Mouse (Mus musculus) G1E (cell line): ENCODE measurements around the gene Zhx3. TPM values are rescaled to one million over a fixed set of nuclear protein-coding genes. Genes with fewer than 3 reads are reported as not detected.

Experiments
- ATAC-seq: 2 replicates; pipeline ENCODE4 v1.8.0; 2016; ENCODE audit warnings: mild to moderate bottlenecking; ENCODE audit not compliant: insufficient number of reproducible peaks, poor library complexity, low FRiP score, severe bottlenecking; ENCODE audit errors: extremely low read depth
- DNase-seq: peaks from one replicate; pipeline ENCODE4 v3.0.0; 2012; ENCODE audit warnings: low spot score
- H3K27me3 ChIP-seq: 2 replicates; pipeline ENCODE4 v1.6.1; 2012; ENCODE audit warnings: mild to moderate bottlenecking, low read length, inconsistent platforms; ENCODE audit not compliant: insufficient read depth
- H3K36me3 ChIP-seq: replicated peaks from 2 replicates; pipeline ENCODE3; 2012; ENCODE audit warnings: mild to moderate bottlenecking, inconsistent platforms
- H3K4me1 ChIP-seq: 2 replicates; pipeline ENCODE4 v1.6.1; 2012; ENCODE audit warnings: low read depth, low read length, inconsistent platforms, mixed read lengths; ENCODE audit not compliant: insufficient read depth
- H3K4me3 ChIP-seq: 2 replicates; pipeline ENCODE4 v1.5.1; 2012; ENCODE audit warnings: low read depth, mild to moderate bottlenecking, inconsistent platforms, low read length, moderate library complexity, mixed read lengths
- H3K9me3 ChIP-seq: replicated peaks from 2 replicates; pipeline ENCODE4 v1.6.1; 2012; ENCODE audit warnings: inconsistent platforms
- CTCF ChIP-seq: IDR thresholded peaks from 2 replicates; pipeline ENCODE4 v1.5.1; 2012; ENCODE audit warnings: low read depth, low read length, inconsistent platforms, mixed read lengths
- GATA1 ChIP-seq: IDR thresholded peaks from 2 replicates; pipeline ENCODE4 v1.6.1; 2012; ENCODE audit warnings: borderline replicate concordance, low read length, inconsistent platforms, mixed read lengths
- GATA2 ChIP-seq: IDR thresholded peaks from 2 replicates; pipeline ENCODE4 v1.6.1; 2012; ENCODE audit warnings: low read depth, low read length, inconsistent platforms, borderline replicate concordance
- POLR2AphosphoS5 ChIP-seq: IDR thresholded peaks from 2 replicates; pipeline ENCODE4 v1.6.1; 2012; ENCODE audit warnings: low read depth, low read length, inconsistent platforms; ENCODE audit not compliant: insufficient replicate concordance
- TAL1 ChIP-seq: conservative IDR thresholded peaks from 2 replicates; pipeline ENCODE4 v1.6.1; 2012; ENCODE audit warnings: low read depth, low read length, inconsistent platforms, mixed read lengths
- polyA plus RNA-seq: library from polyadenylated mRNA; stranded (reverse); fragments of >175 nt; gene quantifications from 2 replicates; pipeline ENCODE4 v1.2.3, GENCODE M21; 2012
- total RNA-seq, 2 experiments: library from RNA; stranded (forward) in 1 of 2; stranded (reverse) in 1 of 2; fragments of 200-1000 nt in 1 of 2; fragments of >200 nt in 1 of 2; fragmentation: Nextera tagmentation in 1 of 2; gene quantifications; 2 replicates each; pipeline ENCODE4 v1.2.3; 2014 to 2017

Zhx3 gene
- total and polyA plus RNA-seq, 3 experiments = 1.7 to 8.4 (median 8.2) TPM

GRCm38 (mm10) chr2:160732420-160732995 lies 140.3 kb downstream of the Zhx3 start:
- Histone ChIP-seq H3K4me3 (peak overlapping the region; percentile 97; the same call in 1 of the 2 replicates), H3K9me3 (no peaks in the 10 kb centered on the region), H3K27me3 (peaks cover 14% of the 10 kb centered on the region), H3K36me3 (peaks cover 22% of the 10 kb centered on the region), H3K4me1 (peaks cover 23% of the 10 kb centered on the region)
- no peak for DNase-seq
- no peak for ATAC-seq
- no peak for TF ChIP-seq GATA2
- no peak for TF ChIP-seq GATA1

DNA sequence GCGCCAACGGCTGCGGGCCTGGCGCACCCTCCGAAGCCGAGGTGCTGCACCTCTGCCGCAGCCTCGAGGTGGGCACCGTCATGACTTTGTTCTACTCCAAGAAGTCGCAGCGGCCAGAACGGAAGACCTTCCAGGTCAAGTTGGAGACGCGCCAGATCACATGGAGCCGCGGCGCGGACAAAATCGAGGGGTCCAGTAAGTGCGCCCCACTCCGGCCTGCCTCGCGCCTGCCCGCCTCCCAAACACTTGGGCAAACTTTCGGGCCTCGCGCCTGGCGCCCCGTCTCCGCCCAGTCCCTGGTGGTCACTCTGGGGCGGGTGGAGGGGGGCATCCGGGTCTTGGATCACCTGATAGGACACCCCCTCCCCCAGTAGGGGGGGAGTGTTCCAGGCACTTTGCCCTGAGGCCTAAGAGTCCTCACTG lies 140.9 kb downstream of the Zhx3 start:
- Histone ChIP-seq H3K4me3 (peak overlapping the region; percentile 97), H3K4me1 (peaks cover 23% of the 10 kb centered on the region), H3K36me3 (peaks cover 22% of the 10 kb centered on the region), H3K27me3 (peaks cover 14% of the 10 kb centered on the region), H3K9me3 (no peaks in the 10 kb centered on the region)
- ATAC-seq (no peak), DNase-seq (no peak)
- no peak for TF ChIP-seq TAL1
- no peak for TF ChIP-seq GATA1
- TF ChIP-seq CTCF = no peak
- TF ChIP-seq GATA2 = no peak
- no peak for TF ChIP-seq POLR2AphosphoS5

DNA sequence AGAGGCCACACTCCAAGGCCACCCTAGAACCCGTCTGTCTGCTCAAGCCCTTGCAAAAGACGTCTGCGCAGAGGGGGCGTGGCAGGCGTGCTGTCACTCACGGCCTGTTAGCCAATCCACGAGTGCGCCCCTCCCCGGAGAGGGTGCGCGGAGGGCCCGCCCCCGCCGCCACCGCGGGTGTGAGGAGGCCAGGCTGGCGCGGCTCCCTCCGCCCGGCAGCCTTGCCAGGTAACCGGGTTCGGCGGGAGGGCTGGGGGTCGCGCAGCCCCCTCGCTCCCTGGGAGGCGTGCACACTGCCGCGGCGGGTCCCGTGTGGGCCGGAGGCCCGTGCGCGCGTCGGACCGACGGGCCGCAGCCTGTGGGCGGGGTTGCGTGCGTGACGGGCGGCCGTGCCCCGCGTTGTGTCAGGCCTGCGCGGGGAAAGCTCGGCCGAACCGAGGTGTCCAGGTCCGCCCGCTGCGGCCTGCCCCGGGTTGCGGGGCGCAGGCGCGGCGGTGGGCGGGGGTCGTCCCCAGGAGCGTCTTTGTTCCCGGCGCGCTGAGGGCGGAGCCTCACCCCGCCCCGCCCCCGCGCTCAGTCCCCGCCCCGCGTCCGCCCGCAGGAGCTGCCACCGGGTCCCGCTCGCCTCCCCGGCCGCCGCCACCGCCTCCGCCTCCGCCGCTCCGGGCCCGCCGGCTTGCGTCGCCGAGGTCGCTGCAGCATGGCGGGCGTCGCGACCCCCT lies 141.5 kb downstream of the Zhx3 start, which contains the start of gene Plcg1:
Gene Plcg1, plus strand, starts transcription at position 184 of the 722 bp plus-strand sequence.
- H3K27me3 ChIP-seq = peaks cover 14% of the 10 kb centered on the region
- H3K36me3 ChIP-seq = peaks cover 24% of the 10 kb centered on the region
- TF ChIP-seq GATA2 = no peak
- TF ChIP-seq GATA1 = no peak
- no peak for TF ChIP-seq CTCF
- TF ChIP-seq TAL1 = no peak
- TF ChIP-seq POLR2AphosphoS5 = no peak
- H3K4me1 ChIP-seq = peaks cover 23% of the 10 kb centered on the region
- H3K9me3 ChIP-seq = no peaks in the 10 kb centered on the region
- DNase-seq = peak; percentile 93
- peak; percentile 93 for ATAC-seq
- H3K4me3 ChIP-seq = peak within 1 kb of the TSS; percentile 97

- TF ChIP-seq CTCF (no peak), GATA1 (no peak), POLR2AphosphoS5 (no peak), TAL1 (no peak), GATA2 (no peak)
- peaks cover 23% of the 10 kb centered on the region for H3K4me1 ChIP-seq
- peaks cover 14% of the 10 kb centered on the region for H3K27me3 ChIP-seq
- H3K36me3 ChIP-seq = peaks cover 22% of the 10 kb centered on the region
- no peak for ATAC-seq
- peak; percentile 14 for DNase-seq
- no peaks in the 10 kb centered on the region for H3K9me3 ChIP-seq
- H3K4me3 ChIP-seq = peak overlapping the region; percentile 97
Measured at GRCm38 (mm10) chr2:160730797-160731116, 142.0 kb downstream of the Zhx3 start.

DNA sequence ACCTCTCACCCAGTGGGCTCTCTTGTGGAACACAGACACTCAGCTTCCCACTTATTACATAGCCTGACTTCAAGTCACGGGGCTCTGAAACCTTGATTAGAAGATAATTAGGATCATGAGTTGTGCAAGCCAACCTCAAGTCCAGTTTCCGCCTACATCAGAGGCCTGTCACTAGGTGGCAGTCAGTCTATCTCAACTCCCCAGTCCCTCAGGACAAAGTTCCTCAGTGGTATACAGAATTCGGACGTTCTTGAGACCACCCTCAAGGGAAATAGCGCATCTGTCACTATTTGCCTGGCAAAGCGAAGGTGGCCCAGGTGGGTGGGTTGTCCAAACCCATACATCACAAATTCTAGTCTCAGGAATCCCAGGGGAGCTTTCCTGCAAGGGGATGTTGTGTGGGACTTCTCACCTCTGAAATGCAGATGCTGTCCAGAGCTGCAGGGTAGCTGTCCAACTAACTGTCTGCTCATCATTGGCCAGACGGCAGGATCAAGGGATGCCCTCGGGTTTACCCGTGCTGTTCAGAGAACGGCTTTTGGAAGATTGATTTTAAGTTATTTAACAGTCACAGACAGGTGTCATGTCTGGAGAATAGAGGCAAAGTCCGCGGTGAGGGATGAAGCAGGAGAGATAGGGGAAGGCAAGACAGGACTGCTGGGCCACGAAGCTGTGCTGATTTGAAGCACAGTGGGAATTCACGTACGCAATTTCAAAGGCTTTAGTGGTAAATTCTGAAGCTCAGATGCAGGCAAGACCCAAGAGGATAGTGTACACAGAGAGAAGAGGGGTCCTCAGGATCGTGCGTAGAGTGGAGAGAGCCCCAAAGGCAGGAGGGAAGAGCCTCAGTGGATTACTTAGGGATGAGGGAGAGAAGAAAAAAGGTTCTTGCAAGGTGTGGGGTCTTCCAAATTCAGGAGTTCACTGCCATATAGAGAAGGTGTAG lies 142.7 kb downstream of the Zhx3 start:
- Histone ChIP-seq H3K4me3 (peak overlapping the region; percentile 97; the same call in 1 of the 2 replicates), H3K9me3 (no peaks in the 10 kb centered on the region), H3K27me3 (peaks cover 14% of the 10 kb centered on the region), H3K36me3 (peaks cover 22% of the 10 kb centered on the region), H3K4me1 (peaks cover 23% of the 10 kb centered on the region)
- ATAC-seq (peak; percentile 32), DNase-seq (no peak)
- TF ChIP-seq CTCF (no peak), POLR2AphosphoS5 (no peak), GATA2 (no peak), GATA1 (no peak), TAL1 (no peak)

DNA sequence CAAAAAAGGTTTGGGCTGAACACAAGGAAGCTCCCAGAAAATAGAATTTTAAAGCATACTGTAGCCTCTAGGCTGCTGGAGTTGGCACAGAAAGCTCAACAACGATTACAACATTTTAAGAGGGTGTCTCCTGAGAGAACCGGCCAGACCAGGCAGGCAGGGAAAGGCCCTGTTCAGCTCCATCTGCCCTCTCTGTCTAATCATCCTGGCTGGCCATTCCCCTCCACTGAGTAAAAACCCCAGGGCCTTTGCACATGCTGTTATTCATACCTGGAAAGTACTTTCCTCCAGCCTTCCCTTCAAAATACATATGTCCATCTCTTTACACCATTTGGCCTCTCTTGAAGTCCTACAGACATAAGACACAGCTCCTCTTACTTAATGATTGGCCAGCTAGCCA lies 143.4 kb downstream of the Zhx3 start:
- H3K36me3 ChIP-seq = peaks cover 19% of the 10 kb centered on the region
- H3K4me3 ChIP-seq = no peak overlapping the region
- no peak for TF ChIP-seq TAL1
- no peak for TF ChIP-seq GATA1
- TF ChIP-seq GATA2 = no peak
- no peak for TF ChIP-seq CTCF
- no peak for TF ChIP-seq POLR2AphosphoS5
- H3K27me3 ChIP-seq = peaks cover 14% of the 10 kb centered on the region
- no peak for DNase-seq
- no peak for ATAC-seq
- H3K4me1 ChIP-seq = peaks cover 23% of the 10 kb centered on the region
- H3K9me3 ChIP-seq = no peaks in the 10 kb centered on the region
